Mouse (Mus musculus): ENCODE measurements at regions not wholly inside any gene's neighbourhood (a gene's known extent, or its start where the extent isn't known, plus 50 kb on each side); places are given as distances from the start of the nearest gene placed in this dataset.

- DNase-seq: peak; percentile 82
These were observed 320.3 kb upstream of the Dio3 start for GRCm38 (mm10) chr12:109958357-109959085.

DNA sequence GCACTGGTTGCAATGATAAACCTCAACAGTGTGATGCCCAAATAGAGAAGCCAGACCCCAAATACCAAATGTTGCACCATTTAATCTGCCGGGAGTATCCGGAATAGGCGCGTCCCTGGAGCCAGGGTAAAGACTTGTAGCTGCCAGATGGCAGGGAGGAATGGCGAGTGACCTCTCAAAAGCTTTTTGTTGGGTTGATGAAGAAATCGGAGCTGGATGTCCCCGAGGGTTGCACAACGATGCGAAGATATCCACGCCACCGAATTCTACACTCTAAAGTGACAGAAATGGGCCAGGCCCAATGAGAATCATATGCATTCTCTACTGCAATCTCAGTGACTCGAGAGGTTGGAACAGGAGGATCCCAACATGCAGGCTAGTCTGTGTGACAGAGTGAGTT lies 312.1 kb upstream of the Dio3 start:
- DNase-seq: no peak

DNA sequence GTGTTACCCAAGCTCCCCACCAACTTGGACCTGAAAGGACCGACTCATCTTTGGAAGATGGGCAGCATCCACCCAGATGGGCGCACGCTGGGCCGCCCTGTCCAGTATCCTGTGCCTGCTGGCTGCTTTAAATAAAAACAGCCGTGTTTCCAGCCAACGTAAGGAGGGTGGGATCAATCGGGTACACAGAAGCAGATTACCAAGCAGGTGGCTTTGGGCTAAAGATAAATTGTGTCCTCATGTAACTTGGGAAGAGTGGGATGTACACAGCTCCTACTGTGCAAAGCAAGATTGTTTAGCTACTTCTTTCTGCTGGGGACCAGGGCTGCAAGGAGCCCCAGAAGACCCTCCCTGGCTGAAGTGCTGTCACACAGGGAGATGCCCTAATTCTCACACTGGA lies 310.6 kb upstream of the Dio3 start:
- DNase-seq: no peak

DNA sequence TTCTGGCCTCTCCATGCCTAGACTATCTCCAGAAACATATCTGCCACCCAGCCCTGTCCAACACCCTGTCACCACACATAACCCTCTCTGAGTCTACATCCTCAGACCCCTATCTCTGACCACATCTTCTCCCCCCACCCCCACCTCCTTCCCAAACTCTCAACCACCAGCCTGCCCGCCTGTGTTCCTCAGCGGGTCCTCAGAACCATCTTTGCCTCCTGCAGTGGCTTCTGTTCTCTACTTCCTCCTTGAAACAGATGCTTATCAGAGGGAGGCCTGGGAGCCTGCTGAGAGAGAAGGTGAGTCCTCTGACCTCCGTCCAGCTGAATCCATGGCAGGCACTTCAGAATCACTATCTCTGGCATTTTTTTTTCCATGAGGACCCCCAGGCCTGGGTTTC lies 307.4 kb upstream of the Dio3 start:
- DNase-seq: no peak

- DNase-seq: no peak
These were observed 306.4 kb upstream of the Dio3 start for GRCm38 (mm10) chr12:109972366-109973015.

- DNase-seq: no peak
These were observed 305.3 kb upstream of the Dio3 start for GRCm38 (mm10) chr12:109973598-109973997.

DNA sequence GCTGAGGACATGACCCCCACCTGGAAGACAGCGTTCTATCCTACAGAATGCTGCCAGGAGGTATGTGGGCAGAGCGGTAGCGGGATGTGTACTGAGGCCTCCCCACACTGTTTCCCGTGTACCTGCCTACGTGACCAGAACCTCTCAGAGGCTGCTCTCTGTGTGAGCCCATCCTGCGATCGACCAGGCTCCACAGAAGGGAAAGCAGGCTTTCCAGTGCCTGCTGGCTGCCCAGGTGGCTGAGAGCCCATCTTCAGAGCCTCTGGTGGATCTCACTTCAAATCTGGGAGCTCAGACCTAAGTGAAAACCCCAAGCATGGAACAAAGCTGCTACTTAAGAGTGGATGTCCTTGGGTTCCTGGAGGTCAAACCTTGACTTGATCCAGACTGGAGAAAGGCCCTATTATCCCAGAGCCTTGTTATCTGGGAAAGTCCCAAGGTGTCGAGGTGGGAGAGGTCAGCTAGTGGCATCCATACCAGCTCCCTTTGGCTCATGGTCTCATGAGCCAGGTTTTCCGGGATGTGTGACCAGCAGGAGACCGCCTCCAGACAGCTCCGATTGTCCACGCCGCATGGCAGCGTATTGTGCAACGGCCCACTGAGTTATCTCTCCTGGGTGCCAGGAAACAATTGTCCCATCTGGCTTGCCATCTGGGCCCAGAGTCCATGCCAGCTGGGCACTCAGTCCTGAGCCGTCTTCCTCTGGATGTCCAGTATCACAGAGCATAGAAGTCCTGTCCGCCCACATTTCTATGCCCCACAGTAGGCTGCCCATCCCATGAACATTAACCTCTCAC lies 303.5 kb upstream of the Dio3 start:
- no peak for DNase-seq

GRCm38 (mm10) chr12:109984651-109985050 lies 294.2 kb upstream of the Dio3 start:
- DNase-seq: no peak

DNA sequence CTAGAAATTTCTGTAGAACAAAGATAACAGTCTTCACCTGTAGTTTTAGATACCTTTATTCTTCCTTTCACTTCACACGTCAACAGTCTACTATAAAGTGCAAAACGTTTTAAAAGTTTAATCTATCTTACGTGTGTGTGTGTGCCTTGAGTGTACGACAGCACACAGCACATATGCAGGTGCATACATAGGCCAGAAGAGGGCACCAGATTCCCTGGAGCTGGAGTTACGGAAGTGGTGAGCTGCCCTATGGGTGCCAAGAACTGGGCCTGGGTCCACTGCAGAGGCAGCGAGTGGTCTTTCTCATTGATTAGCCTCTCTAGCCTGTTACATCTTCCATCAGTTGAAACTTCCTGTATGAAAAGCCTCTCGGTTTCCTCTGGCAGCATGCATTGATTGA lies 285.5 kb upstream of the Dio3 start:
- no peak for DNase-seq

GRCm38 (mm10) chr12:110002717-110003116 lies 276.2 kb upstream of the Dio3 start:
- DNase-seq: no peak

DNA sequence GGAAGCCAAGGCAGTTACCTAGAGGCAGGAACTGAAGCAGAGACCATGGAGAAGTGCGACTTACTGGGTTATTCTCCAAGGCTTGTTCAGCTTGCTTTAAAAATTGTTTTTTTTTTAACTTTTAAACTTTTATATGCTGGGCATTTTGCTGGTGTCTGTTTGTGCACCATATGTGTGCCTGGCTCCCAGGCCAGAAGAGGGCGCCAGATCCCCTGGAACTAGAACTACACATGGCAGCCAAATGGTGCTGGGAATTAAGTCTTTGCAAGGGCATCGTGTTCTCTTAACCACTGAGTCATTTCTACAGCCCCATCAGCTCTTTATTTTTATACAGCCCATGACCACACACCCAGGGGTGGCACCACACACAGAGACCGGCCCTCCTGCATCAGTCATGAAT lies 269.7 kb upstream of the Dio3 start:
- no peak for DNase-seq

GRCm38 (mm10) chr12:110020541-110021470 lies 258.1 kb upstream of the Dio3 start:
- DNase-seq: peak; percentile 57

DNA sequence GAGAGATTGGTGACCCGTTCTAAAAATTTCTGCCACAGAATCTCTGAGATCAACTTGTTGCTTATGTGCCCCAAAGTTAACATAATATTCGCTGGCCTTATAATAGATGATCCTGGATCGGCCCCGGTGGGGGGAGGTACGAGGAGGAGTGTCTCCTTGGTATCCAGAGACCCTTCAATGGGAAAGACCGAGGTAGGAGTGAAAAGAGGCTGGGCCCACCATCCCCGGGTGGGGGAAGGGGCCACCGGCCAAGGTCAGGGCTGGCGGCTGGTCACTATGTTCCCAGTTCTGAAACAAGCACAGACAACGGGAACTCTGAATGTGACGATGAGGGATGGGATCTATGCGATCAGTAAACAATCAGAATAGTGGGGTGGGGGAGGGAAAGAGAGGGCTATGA lies 257.2 kb upstream of the Dio3 start:
- no peak for DNase-seq

DNA sequence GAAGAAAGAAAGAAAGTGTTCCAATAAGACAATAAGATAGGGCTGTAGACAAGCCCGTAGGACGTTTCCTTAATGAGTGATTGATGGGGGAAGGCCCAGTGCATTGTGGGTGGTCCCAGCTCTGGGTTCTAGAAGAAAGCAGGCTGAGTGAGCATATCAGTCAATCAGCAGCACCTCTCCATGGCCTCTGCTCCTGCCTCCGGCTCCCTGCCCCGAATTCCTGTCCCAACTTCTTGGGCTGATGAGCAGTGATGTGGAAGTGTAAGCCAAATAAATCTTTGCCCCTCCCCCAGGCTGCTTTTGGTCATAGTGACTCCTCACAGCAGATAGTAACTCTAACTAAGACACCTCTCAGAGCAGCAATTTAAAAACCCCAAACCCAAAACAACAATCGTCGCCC lies 256.2 kb upstream of the Dio3 start:
- DNase-seq: no peak

DNA sequence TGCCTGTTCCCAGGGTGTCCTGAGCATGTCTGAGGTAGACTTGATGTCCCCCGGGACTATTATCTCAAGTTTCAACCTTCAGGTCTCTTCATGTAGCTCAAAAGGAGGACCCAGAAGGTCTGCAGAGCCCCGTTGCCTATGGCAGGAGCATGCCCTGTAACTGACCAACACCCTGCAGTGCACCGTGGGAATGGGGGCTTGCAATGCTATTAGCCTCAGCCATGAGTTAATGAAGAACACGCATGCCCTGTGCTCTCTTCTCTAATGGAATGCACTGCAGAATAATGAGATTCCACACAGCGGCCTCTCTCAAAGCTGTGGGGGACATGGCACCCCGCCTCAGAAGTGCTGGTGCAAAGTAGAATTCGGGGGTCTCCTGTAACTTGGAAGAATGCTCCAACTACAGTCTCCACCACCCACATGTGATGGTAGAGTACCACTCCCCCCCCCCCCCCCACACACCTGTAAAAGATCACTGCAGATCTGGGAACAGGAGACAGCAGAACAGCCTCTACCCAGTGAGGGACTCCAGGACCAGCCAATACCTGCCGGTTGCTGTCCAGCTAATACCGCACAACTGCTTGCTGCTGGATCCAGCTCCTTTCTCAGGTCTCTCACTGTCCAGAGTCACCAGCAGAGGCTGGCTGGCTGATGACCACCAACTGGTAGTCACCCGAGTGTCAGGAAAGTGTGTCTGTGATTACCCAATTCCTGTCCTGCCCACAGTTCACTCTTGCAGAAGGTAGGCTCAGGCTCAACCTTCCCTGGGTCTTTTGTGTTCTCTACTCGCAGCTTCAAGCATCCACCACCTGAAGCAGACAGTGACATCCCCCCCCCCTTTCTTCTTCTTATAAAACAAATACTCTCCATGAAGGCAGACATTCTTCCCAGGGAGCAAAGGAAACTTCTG lies 255.4 kb upstream of the Dio3 start:
- no peak for DNase-seq

DNA sequence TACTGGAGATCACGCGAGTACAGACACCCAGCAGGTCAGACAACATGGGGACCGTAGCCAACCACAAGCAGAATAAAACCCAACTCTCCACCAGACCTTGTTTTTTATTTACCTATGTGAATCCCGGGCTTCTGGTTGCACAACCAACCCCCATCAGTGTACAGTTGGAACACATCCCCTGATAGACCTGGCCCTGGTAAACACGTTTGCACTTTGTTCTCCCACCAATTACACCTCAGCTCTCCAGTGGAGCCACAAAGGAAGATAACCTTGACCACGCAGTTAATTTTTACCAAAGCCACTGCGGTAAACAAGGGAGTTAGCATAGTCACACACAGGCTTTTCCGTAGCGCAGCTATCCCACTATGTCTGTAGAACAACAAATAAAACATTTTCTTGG lies 254.6 kb upstream of the Dio3 start:
- DNase-seq: no peak

- no peak for DNase-seq
These were observed 253.7 kb upstream of the Dio3 start for GRCm38 (mm10) chr12:110025171-110025570.

DNA sequence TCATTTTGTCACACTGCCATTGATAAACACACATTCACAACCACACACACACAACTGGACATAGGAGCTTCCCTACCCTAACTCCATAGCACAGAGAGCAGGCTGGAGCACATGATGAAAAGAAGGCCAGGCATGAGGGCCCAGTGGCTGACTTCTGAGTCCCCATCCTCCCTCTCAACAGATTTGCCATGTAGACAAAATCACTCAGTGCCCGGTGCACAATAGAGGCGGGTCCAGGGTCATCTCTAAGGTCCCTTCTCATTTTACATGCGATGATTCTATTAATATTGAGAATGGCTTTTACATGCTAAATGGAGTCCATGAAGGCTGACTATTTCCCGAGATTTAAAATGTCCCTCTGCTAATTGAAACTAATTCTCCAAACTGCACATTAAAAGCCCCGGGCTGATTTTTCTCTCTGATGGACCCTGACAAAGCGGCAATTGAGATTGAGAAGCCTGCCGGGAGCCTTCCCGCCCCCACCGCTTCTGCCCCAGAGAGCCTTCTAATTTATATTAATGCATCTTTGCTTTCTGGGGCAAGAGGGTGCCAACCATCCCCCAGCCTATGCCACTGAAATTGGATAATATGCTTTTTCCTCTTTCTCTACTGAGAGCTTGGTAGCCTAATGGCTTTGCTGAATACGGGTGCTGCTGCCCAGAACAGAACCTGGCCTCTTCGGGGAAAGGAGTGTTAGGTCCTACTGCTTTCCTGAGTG lies 252.7 kb upstream of the Dio3 start:
- no peak for DNase-seq

DNA sequence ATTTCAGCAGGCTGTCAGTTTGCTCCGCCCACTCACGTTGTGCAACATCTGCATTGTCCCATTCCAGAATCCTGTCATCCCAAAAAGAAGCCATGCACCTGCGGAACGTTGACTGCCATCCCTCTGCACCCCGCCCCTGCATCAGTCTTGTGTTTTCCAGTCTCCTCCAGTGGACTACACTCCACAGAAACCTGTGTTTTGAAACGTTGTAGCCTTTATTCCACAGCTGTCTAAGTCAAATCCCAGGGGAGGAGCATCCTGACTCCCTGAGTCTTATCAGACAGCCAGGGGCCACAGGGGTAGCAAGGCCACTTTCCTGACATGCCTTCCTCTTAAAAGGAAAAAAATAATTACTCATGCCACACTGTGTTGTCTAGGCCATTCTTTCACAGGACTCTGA lies 251.5 kb upstream of the Dio3 start:
- DNase-seq: no peak

- no peak for DNase-seq
These were observed 250.9 kb upstream of the Dio3 start for GRCm38 (mm10) chr12:110027976-110028375.

- no peak for DNase-seq
These were observed 250.2 kb upstream of the Dio3 start for GRCm38 (mm10) chr12:110028646-110029045.

Data from lung, postnatal 14 days (tissue).